Mouse (Mus musculus) lung, postnatal 25 days (tissue): Measurements from ENCODE around the gene Frmd8.

Experiments used
- DNase-seq: peaks from one replicate; pipeline ENCODE4 v3.0.0; 2022; ENCODE audit warnings: low spot score

Gene Frmd8

GRCm38 (mm10) chr19:5838136-5838891, 36.8 kb downstream of the Frmd8 start:
- DNase-seq: peak; percentile 2

GRCm38 (mm10) chr19:5837606-5838005, 37.5 kb downstream of the Frmd8 start:
- peak; percentile 13 for DNase-seq

DNA sequence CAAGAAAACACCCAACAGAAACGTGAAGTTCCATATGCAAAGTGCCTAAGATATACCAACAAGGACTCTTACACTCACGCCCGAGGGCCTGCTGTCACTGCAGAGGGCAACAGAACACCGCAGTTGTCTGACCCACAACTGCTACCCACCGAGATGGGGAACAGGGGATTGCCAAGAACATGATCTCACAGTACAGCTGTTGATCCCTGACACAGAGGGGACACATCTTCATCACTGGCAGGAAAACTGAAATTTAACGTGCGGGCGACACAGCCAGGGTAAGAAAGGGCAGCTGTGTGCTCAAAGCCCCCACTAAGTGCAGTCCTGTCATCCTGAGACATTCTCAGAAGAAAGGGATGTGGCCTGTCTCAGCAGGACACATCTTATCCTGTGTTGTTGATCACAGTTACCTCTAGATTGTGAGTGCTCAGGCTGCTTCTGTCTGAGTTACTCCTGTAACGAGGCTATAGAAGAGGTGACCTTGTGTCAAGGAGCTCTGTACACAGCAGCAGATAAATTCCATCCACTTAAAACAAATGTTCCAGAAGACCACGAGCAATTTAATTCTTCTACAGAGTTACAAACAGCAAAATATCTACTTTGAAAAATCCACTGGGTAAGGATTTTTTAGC, 38.0 kb downstream of the Frmd8 start:
- peak; percentile 12 for DNase-seq

DNA sequence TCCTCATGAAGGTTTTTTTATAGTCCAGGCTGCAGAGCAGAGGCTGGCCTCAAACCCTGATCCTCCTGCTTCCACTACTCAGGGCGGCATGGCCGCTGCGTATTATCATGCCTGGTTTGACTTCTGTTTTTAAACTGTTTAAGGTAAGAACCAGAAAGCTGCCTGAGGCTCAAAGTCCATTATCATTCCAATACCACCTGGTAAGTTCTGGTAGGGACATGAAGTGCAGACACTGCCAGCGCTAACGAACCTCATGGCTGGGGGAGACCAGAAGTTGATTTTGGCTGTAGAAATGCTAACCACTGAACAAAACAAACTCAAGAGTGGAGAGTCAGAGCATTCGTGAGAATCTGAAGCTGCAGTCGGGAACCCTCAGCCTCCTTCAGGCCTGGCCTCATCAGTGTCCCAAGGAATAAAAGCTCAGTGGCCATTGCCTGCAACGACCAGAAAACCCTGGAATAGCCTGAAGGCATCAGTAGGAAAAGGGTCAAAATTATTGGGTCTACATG, 39.1 kb downstream of the Frmd8 start:
- DNase-seq: peak; percentile 5

DNA sequence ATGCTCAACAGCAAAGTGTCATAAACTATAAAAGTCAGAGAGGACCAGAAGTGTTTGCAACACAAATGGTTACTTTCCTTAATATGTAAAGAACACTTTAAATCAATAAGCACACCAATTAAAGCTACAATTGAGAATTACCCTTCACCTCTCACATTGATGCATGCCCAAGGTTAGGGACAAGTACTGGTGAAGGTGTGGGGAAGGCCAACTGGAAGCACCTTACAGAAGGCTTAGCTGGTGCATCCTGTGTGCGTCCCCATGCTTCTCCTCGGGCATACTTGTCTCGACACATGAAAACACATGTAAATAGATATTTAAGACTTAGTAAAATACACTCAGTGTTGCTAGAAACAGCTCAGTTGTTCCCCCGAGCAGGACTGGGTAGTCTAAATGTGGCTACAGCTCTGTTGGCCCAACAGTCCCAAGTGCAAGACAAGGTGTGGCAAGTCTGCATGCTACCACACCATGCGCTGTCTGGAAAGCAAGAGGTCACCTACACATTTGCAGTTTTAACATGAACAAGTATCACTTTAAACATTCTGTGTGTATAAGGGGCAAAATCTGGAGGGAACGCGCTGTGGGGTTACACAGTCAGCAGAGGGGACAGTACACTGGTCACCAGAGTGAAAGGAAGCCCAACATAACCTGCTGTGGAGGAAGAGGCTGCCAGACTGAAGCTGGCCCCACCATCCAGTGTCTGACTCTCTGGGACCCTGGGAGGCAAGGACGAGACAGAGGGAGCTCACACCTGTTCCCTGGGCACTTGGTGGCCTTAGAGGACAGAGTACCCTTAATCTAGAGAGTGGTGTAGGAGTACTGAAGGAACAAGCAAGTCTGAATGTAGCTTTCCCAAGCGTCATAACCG, 39.8 kb downstream of the Frmd8 start:
- no peak for DNase-seq

GRCm38 (mm10) chr19:5834260-5834925, 40.7 kb downstream of the Frmd8 start:
- no peak for DNase-seq

DNA sequence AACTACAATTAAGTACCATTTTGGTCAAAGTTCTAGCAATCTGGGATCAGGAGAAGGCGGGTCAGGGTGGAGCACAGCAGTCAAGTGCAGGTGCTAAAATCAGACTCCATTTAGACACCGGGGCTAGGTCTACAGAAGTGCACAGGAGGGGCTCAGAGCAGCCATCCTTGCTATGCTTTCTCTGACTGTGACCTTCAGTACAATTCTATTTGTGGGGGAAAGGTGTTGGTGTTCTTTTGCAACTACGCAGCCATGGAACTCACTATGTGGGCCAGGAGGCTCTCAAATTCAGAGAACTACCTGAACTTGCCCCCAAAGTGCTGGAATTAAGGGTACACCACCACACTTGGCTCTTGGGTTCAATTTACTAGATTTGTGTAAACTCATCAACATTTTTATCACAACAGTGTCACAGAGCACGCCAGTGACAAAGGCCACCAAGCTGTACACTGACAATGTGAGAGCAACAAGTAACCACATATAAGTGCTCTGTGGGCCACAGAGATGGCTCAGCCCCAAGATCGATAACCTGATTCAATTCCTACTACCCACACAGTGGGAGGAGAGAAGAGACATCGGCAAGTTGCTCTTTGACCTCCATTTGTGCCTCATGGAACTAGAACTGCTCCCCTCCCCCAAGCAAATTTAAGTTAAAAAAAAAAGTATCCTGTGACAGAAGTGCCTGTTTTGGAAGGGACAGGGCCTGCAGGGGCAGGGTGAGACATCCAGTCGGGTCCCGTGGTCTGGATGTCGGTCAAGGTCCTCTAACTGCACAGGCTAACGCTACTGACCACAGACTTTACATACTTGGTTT, 41.6 kb downstream of the Frmd8 start:
- DNase-seq: no peak

GRCm38 (mm10) chr19:5832326-5832725, 42.7 kb downstream of the Frmd8 start:
- DNase-seq: no peak

GRCm38 (mm10) chr19:5831958-5832320, 43.1 kb downstream of the Frmd8 start:
- DNase-seq: no peak

DNA sequence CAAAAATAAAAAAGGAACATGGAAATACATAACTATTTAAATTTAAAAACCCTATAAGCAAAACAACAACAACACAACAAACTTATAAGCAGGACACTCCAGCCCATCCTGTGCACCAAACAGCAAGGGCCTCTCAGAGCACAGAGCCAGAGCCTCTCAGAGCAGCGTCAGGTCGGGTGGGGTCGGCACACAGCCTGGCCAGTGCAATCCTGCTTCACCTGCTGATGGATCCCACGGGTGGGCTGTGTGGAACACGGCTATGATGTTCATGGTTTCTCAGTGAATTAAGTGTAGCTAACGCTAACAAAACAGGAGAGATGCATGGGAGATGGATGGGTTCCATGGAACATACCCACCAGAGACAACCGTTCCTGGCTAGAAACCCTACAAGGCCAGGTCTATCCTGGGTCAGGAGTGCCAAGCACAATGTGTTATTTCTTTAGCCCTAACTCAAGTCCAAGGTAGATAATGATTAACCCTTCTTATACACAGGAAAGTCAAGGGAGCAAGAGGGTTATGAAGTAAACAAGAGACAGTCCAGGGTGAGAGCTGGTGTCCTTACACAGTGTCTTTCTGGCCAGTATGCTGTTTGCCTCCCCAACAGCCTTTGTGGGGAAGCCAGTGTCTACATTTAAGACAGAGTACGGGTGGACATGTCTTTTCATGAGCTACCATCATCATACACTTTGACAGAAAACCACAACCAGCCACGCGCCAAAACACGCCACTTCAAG, 43.7 kb downstream of the Frmd8 start:
- no peak for DNase-seq

DNA sequence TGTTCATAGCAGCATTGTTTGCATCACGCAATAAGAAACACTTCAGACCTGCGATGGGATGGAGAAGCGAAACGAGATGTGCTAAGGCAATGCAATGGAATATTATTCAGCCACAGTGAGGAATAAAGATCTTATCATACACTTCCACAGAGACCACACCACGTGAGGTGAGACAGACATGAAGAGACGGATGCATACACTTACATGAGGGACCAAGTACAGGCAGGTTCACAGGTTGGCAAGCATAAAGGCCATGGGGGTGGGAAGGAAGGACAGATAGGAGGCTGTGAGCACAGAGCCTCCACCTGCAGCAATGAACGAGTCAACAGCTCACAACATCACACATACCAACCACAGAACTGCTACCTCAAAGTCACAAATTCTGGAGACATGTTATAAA, 44.3 kb downstream of the Frmd8 start:
- no peak for DNase-seq

- no peak for DNase-seq
Observed at GRCm38 (mm10) chr19:5829958-5830615, 45.0 kb downstream of the Frmd8 start.

GRCm38 (mm10) chr19:5828905-5829304, 46.2 kb downstream of the Frmd8 start:
- no peak for DNase-seq

- DNase-seq: no peak
Observed at GRCm38 (mm10) chr19:5828155-5828554, 46.9 kb downstream of the Frmd8 start.

- DNase-seq: peak; percentile 82
Observed at GRCm38 (mm10) chr19:5827456-5828154, 47.5 kb downstream of the Frmd8 start.

GRCm38 (mm10) chr19:5827044-5827443, 48.0 kb downstream of the Frmd8 start:
- DNase-seq: no peak

DNA sequence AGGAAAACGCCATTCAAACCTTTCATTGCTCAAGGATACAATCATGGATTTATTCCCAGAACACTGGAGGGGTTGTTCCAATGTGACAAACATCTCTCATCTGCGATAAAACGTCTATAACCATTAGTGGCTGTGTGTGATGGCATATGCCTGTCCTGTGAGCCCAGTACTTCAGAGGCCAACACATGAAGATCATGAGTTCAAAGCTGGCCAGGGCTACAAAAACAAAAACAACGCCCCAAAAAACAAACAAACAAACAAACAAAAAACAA, 48.4 kb downstream of the Frmd8 start:
- DNase-seq: no peak

GRCm38 (mm10) chr19:5825901-5826730, 49.0 kb downstream of the Frmd8 start:
- DNase-seq: no peak
